Mouse (Mus musculus) megakaryocyte progenitor cell, adult 5-6 weeks (primary cell): Measurements from ENCODE around the gene Ggn. TPM values are rescaled to one million over a fixed set of nuclear protein-coding genes. Genes with fewer than 3 reads are reported as not detected.
A peak's percentile ranks its signal among the peaks of the same experiment; 100 is the strongest.
"Not testable (repeated sequence)": the region's sequence is repeated elsewhere in the genome, so short reads cannot be mapped to it uniquely, and the experiment has no call there.

Experiments
- ATAC-seq: replicated peaks from 2 replicates; pipeline ENCODE4 v1.8.0; 2016; ENCODE audit warnings: mild to moderate bottlenecking, moderate TSS enrichment, inconsistent platforms; ENCODE audit not compliant: poor library complexity
- total RNA-seq, 2 experiments: library from RNA; stranded (forward) in 1 of 2; stranded (reverse) in 1 of 2; fragments of 157-497, 149-512 nt in 1 of 2; fragments of 200-1000 nt in 1 of 2; gene quantifications; 2 replicates each; pipeline versions ENCODE4 v1.2.3 to v1.2.4; 2015 to 2017

The Ggn gene
- total RNA-seq, 2 experiments from 2014 or later = 0.17 to 1.2 TPM

- peak; percentile 96 for ATAC-seq
Observed at GRCm38 (mm10) chr7:29155838-29156782, 13.9 kb upstream of the Ggn start, which contains the start of gene Fam98c. TSS of gene Fam98c (minus strand) at chr7:29156234.

GRCm38 (mm10) chr7:29158264-29158663, 11.7 kb upstream of the Ggn start:
- ATAC-seq = no peak

GRCm38 (mm10) chr7:29162294-29162693, 7.7 kb upstream of the Ggn start:
- ATAC-seq = no peak

- ATAC-seq = peak; percentile 98
Observed at GRCm38 (mm10) chr7:29162750-29163525, 7.1 kb upstream of the Ggn start.

- ATAC-seq = no peak
Observed at GRCm38 (mm10) chr7:29167656-29168055, 2.4 kb upstream of the Ggn start.

GRCm38 (mm10) chr7:29168121-29168695, 1.8 kb upstream of the Ggn start:
- no peak for ATAC-seq

GRCm38 (mm10) chr7:29168791-29169230, 1.2 kb upstream of the Ggn start:
- ATAC-seq = no peak

GRCm38 (mm10) chr7:29169231-29170065, 562 bp upstream of the Ggn start:
- ATAC-seq = peak; percentile 53

- ATAC-seq = peak; percentile 32
Observed at GRCm38 (mm10) chr7:29170755-29171561, 948 bp downstream of the Ggn start.

GRCm38 (mm10) chr7:29171562-29172097, 1.6 kb downstream of the Ggn start:
- ATAC-seq = no peak

- no peak for ATAC-seq
Observed at GRCm38 (mm10) chr7:29172390-29173016, 2.5 kb downstream of the Ggn start.

- ATAC-seq = no peak
Observed at GRCm38 (mm10) chr7:29178106-29178505, 8.1 kb downstream of the Ggn start.

GRCm38 (mm10) chr7:29179323-29179722, 9.3 kb downstream of the Ggn start:
- peak; percentile 21 for ATAC-seq

GRCm38 (mm10) chr7:29180077-29180853, 10.3 kb downstream of the Ggn start, which contains the start of gene Psmd8:
TSS of gene Psmd8 (minus strand) at chr7:29180701.
- peak; percentile 95 for ATAC-seq

- ATAC-seq = no peak
Observed at GRCm38 (mm10) chr7:29180854-29181236, 10.8 kb downstream of the Ggn start.

GRCm38 (mm10) chr7:29181323-29181722, 11.3 kb downstream of the Ggn start:
- not testable (repeated sequence) for ATAC-seq

GRCm38 (mm10) chr7:29194230-29194629, 24.2 kb downstream of the Ggn start:
- not testable (repeated sequence) for ATAC-seq

- ATAC-seq = 0 out of 2 replicates have a peak, but pooled peaks have one; percentile 23
Observed at GRCm38 (mm10) chr7:29202577-29202976, 32.6 kb downstream of the Ggn start.
